Mouse (Mus musculus) hindbrain, embryonic 12.5 days (tissue): ENCODE results near the gene Cxcl12. TPM values are rescaled to one million over a fixed set of nuclear protein-coding genes. Genes with fewer than 3 reads are reported as not detected.

ENCODE experiments used
- ATAC-seq: fragments of 200-750 bp; cut with Nextera tagmentation; 2 replicates; pipeline ENCODE4 v1.8.0; 2017; ENCODE audit warnings: moderate TSS enrichment; ENCODE audit not compliant: low FRiP score
- H3K27ac ChIP-seq: fragments of 300-500 bp; sonication (generic); 2 replicates; pipeline ENCODE4 v1.5.1; 2016; ENCODE audit warnings: mild to moderate bottlenecking
- H3K27me3 ChIP-seq: fragments of 300-500 bp; sonication (generic); 2 replicates; pipeline ENCODE4 v1.6.1; 2016; ENCODE audit warnings: mild to moderate bottlenecking
- H3K36me3 ChIP-seq: fragments of 300-500 bp; sonication (generic); 2 replicates; pipeline ENCODE4 v1.6.1; 2016; ENCODE audit warnings: mild to moderate bottlenecking
- H3K4me1 ChIP-seq: fragments of 300-500 bp; sonication (generic); 2 replicates; pipeline ENCODE4 v1.6.1; 2016
- H3K4me2 ChIP-seq: fragments of 300-500 bp; sonication (generic); replicated peaks from 2 replicates; pipeline ENCODE4 v1.6.1; 2016; ENCODE audit warnings: mild to moderate bottlenecking
- H3K4me3 ChIP-seq: fragments of 300-500 bp; sonication (generic); 2 replicates; pipeline ENCODE4 v1.5.1; 2016; ENCODE audit warnings: mild to moderate bottlenecking
- H3K9ac ChIP-seq: fragments of 300-500 bp; sonication (generic); 2 replicates; pipeline ENCODE4 v1.6.1; 2016; ENCODE audit warnings: mild to moderate bottlenecking, moderate library complexity
- H3K9me3 ChIP-seq: fragments of 300-500 bp; sonication (generic); replicated peaks from 2 replicates; pipeline ENCODE4 v1.6.1; 2016; ENCODE audit warnings: mild to moderate bottlenecking
- WGBS: fragments of 180-500 bp; shearing (Covaris S2); methylation state at CpG from one replicate; pipeline ENCODE4 v1.1.7; 2016; 5-methylcytosine and 5-hydroxymethylcytosine counted together
- polyA plus RNA-seq: library from polyadenylated mRNA; unstranded; fragments of >200 nt; fragmentation: Nextera tagmentation; extraction: Ambion mirVana; gene quantifications from 2 replicates; pipeline ENCODE4 v1.2.1, GENCODE M21; 2016

The Cxcl12 gene
- 79.3 and 91.9 TPM in 2 replicates for polyA plus RNA-seq

DNA sequence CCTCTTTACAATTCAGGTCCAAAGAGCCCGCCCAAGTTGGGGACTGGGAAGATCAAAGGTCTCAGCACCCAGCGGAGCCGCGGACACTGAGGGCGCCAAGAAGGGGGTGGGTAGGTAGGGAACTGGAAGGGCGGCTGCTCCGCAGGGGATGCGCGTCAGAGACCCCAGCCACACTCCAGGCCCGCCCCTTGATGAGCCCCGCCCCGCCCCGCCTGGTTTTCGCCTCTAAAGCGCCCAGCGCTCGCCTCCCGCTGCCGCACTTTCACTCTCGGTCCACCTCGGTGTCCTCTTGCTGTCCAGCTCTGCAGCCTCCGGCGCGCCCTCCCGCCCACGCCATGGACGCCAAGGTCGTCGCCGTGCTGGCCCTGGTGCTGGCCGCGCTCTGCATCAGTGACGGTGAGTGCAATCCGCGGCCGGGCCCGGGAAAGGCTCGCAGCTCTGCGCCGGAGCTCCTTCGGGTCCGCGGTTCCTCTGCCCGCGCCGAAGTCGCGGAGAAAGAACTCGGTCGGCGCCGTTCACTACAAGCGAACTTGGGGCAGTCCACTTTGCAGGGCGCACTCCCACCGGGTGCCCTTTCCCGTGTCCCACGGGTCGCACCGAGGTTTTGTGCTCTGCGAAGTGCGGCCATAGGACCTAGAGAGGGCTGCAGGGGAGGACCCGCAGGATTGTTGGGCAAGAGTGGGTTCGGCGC lies at the start of gene Cxcl12:
Gene Cxcl12 (plus strand): TSS at position 215 of the 691 bp plus-strand sequence.
- H3K4me2 ChIP-seq = peak within 1 kb of the TSS; percentile 94
- H3K36me3 ChIP-seq = no peaks in the 10 kb centered on the region
- peak within 1 kb of the TSS; percentile 70 for H3K9ac ChIP-seq
- ATAC-seq = no peak; the same call in none of the 2 replicates
- H3K27ac ChIP-seq = no peak within 1 kb of the TSS
- peaks cover 63% of the 10 kb centered on the region for H3K27me3 ChIP-seq
- peaks cover 27% of the 10 kb centered on the region for H3K4me1 ChIP-seq
- H3K4me3 ChIP-seq = peak within 1 kb of the TSS; percentile 64
- no peaks in the 10 kb centered on the region for H3K9me3 ChIP-seq
- WGBS = under 1% methylated on average over 63 of the region's 64 CpGs

DNA sequence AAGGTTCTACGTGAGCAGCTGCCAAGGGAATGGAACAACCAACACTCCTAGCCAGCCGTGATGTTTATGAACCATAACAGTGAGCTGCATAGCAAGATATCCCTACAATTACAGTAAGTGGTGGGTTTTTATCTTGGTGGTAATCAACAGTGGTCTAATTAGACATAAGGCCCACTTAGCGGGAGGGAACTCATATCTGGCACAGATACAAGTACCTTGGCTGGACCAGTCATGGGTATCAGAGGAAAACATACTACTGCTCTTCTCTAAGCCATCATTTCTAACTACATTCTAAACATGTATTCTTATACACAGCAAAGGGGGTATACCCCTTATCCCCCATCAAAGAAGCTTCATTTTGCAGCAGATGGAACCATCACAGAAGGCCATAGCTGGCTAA lies 46.3 kb upstream of the Cxcl12 start:
- no peak overlapping the region for H3K4me2 ChIP-seq

DNA sequence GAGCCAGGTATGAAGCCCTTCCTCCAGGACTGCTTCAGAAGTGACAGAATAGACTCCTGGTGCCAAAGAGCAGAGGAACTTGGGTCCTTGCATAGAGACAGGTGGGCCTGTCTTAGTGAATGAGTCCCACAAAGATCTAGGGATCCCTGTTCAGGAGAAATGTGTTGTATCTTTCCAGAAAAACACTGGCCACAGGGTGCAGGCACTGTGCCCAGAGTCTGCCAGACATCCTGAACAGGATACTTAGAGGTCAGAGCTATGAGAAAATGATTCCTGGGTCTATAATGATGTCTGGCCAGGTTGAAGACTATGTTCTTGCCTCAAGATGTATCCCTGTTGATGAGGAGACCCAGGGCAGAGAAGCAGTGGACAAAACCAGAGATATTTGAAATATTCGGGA lies 42.0 kb upstream of the Cxcl12 start:
- Histone ChIP-seq H3K36me3 (no peaks in the 10 kb centered on the region), H3K4me1 (peaks cover 10% of the 10 kb centered on the region), H3K4me2 (no peak overlapping the region), H3K4me3 (no peak overlapping the region), H3K27me3 (peaks cover 4% of the 10 kb centered on the region; the same call in 1 of the 2 replicates), H3K9ac (no peak overlapping the region), H3K9me3 (no peaks in the 10 kb centered on the region), H3K27ac (no peak overlapping the region)
- 100% methylated on average over 1 of the region's 1 CpGs for WGBS
- no peak for ATAC-seq

More for the DNA sequence above, 46.3 kb upstream of the Cxcl12 start:
- Histone ChIP-seq H3K27me3 (no peaks in the 10 kb centered on the region), H3K36me3 (no peaks in the 10 kb centered on the region), H3K27ac (no peak overlapping the region), H3K4me1 (no peaks in the 10 kb centered on the region), H3K4me3 (no peak overlapping the region), H3K9ac (no peak overlapping the region), H3K9me3 (no peaks in the 10 kb centered on the region)
- no peak for ATAC-seq
- WGBS = 93% methylated on average over 3 of the region's 3 CpGs

DNA sequence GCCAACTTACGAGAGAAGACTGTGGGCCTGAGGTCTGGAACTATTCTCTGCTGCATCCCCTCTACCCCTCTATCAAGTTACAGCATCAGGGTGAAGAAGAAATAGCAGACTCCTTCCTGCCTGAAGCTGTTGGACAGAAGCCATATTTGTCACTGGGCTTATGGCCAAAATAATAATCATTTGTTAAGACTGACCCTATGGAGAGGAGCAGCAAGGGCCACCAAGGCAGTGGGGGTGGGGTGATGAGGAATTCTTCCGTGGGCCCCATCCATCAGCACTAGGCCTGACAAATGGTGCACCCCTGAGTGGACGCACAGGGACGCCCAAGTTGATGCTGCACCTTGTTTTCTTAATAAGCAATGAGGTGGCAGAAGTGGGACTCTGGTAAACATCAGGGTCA lies 38.9 kb upstream of the Cxcl12 start:
- ATAC-seq = no peak
- Histone ChIP-seq H3K9me3 (no peaks in the 10 kb centered on the region), H3K4me2 (no peak overlapping the region), H3K27ac (no peak overlapping the region), H3K36me3 (no peaks in the 10 kb centered on the region), H3K9ac (no peak overlapping the region), H3K4me1 (peaks cover 10% of the 10 kb centered on the region), H3K4me3 (no peak overlapping the region), H3K27me3 (peaks cover 4% of the 10 kb centered on the region; the same call in 1 of the 2 replicates)
- WGBS = 57% methylated on average over 4 of the region's 4 CpGs

DNA sequence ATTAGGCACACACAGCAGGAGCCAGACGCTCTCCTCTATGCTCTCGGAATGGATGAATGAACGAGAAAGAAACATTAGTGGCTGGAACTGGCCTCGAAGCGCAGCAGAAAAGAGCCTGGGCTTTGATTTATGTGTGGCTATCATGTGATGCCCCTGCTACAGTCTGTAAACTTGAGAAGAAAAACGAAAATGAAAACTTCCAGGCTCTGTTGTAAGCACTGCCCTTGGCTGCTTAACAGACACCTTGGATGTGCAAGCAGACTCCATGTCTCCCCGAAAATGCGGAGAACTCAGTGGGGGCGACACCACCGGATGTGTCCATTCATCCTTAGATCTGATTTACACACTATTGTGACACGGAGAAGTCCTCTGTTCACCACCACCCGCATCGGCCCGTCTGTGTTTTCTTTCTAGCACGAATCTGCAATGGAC lies 37.6 kb upstream of the Cxcl12 start:
- ATAC-seq = no peak
- WGBS = 32% methylated on average over 15 of the region's 15 CpGs

DNA sequence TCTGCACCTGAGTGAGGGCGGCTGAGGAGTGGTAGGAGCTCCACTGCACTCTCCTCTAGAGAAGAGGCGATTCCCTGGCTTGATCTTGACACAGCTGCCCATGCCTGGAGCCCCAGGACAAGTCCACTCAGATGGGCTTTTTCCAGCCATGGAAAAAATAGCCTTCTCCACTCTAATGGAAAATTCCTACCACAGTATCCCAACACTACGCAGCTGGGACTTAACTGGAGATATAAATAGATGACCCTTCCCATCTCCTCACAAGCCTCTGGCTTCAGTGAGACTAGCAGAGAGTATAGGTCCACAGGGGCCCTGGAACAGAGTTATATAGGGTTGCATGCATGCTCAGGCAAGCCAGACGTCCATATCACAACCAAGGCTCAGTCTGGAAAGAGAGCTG lies 33.8 kb upstream of the Cxcl12 start:
- no peak for ATAC-seq
- H3K27ac ChIP-seq = no peak overlapping the region
- no peak overlapping the region for H3K4me3 ChIP-seq
- H3K27me3 ChIP-seq = peaks cover 4% of the 10 kb centered on the region; the same call in 1 of the 2 replicates
- WGBS = 80% methylated on average over 4 of the region's 4 CpGs
- peaks cover 10% of the 10 kb centered on the region for H3K4me1 ChIP-seq
- H3K9ac ChIP-seq = no peak overlapping the region
- H3K9me3 ChIP-seq = no peaks in the 10 kb centered on the region
- H3K36me3 ChIP-seq = no peaks in the 10 kb centered on the region
- H3K4me2 ChIP-seq = no peak overlapping the region

More for the DNA sequence above, 37.6 kb upstream of the Cxcl12 start:
- no peak overlapping the region for H3K4me3 ChIP-seq
- no peak overlapping the region for H3K27ac ChIP-seq
- peaks cover 10% of the 10 kb centered on the region for H3K4me1 ChIP-seq
- H3K9me3 ChIP-seq = no peaks in the 10 kb centered on the region
- no peaks in the 10 kb centered on the region for H3K36me3 ChIP-seq
- H3K4me2 ChIP-seq = peak overlapping the region; percentile 34
- H3K9ac ChIP-seq = no peak overlapping the region
- H3K27me3 ChIP-seq = peaks cover 4% of the 10 kb centered on the region; the same call in 1 of the 2 replicates

DNA sequence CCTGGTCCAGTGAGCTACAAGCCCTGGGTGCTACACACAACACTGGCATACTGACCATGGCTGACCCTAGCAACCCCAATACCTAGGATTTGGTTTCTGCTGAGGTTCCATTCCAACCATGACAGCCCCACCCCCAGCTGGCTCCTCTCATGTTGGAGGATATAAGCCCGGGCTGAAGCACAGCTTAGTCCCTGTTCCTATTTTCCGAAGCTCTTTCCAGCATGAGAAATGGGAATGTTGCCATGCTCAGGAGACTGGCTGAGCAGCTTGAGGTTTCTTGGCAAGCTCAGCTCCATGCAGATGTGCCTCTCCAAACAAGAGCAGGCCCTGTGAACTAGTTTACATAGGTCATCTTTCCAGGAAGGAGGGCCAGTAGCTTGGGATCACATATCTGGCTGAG lies 30.6 kb upstream of the Cxcl12 start:
- WGBS = 90% methylated on average over 2 of the region's 2 CpGs
- Histone ChIP-seq H3K36me3 (no peaks in the 10 kb centered on the region), H3K4me1 (no peaks in the 10 kb centered on the region; the same call in 1 of the 2 replicates), H3K4me3 (no peak overlapping the region), H3K27me3 (no peaks in the 10 kb centered on the region), H3K4me2 (no peak overlapping the region), H3K27ac (no peak overlapping the region), H3K9ac (no peak overlapping the region), H3K9me3 (no peaks in the 10 kb centered on the region)
- no peak for ATAC-seq

DNA sequence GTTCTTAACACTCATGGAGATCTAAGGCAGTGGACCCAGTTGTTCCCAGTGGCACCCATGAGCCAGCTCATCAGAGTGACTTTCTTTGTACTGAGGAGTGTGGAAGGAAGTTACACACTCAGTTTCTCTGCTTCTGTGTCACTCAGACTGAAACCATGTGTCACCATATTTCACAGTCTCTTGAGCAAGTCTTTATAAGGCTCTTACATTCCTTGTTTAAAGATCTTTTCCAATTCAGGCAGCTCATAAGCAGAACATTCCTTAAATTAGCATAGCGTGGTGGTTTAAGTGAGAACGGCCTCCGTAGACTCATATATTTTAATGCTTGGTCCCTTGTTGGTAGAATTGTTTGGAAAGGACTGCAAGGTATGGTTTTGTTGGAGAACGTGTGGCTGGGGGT lies 27.4 kb upstream of the Cxcl12 start:
- no peak overlapping the region for H3K4me3 ChIP-seq
- H3K36me3 ChIP-seq = no peaks in the 10 kb centered on the region
- WGBS = 92% methylated on average over 4 of the region's 4 CpGs
- no peaks in the 10 kb centered on the region for H3K9me3 ChIP-seq
- no peak for ATAC-seq
- H3K9ac ChIP-seq = no peak overlapping the region
- no peaks in the 10 kb centered on the region for H3K4me1 ChIP-seq
- H3K27ac ChIP-seq = no peak overlapping the region
- H3K27me3 ChIP-seq = no peaks in the 10 kb centered on the region
- no peak overlapping the region for H3K4me2 ChIP-seq

DNA sequence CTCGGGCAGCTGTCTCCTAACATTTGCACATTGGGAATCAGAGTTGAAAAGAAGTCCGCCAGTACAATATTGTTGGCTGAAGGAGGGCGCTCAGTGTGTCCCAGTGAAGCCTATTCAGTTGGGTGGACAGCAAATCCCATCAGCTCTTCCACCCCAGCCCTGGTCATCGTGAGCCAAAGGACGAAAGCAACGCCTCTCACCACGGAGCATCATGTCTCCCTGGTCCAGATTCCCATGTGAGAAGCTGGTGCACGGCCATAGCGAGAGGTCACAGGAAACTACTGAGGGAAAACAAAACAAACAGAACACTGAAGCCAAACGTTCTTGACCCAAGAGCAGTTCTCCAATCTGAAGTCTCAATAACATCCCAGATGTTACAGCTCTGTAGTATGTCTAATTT lies 21.4 kb upstream of the Cxcl12 start:
- 84% methylated on average over 10 of the region's 10 CpGs for WGBS
- Histone ChIP-seq H3K27ac (no peak overlapping the region), H3K9me3 (no peaks in the 10 kb centered on the region), H3K4me2 (no peak overlapping the region), H3K4me1 (peaks cover 6% of the 10 kb centered on the region), H3K9ac (no peak overlapping the region), H3K27me3 (no peaks in the 10 kb centered on the region; the same call in 1 of the 2 replicates), H3K4me3 (no peak overlapping the region), H3K36me3 (no peaks in the 10 kb centered on the region)
- no peak for ATAC-seq

DNA sequence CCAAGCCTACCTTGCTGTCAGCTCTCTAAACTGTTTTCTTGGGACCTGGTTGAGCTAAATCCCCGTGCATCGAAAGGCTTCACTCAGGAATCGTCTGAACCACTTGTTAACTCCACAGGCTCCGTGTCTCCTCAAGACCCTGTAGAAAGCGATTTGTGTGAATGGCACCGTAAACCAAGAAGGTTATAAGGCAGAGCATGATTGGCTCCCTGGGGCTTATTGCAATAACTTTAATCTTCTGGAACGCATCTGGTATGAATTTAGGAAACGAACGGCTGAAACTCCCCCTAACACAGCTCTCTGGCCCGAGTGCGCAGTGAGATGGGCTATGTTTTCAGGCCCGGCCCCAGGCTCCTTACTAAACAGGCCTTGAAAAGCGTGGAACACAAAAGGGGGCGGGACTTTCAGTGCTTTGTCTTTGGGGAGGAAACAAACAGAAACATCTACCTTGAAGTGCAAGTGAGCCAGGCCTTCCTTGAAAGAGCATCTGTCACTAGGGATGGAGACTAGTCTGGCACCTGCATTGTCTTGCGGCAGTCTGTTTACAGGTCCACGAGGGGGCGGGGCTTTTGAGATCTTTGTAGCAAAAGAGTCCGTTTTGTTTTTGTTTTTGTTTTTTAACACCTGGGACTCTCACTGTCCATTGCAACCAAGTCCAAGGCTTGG lies 16.7 kb upstream of the Cxcl12 start:
- Histone ChIP-seq H3K9ac (no peak overlapping the region), H3K36me3 (no peaks in the 10 kb centered on the region), H3K27me3 (no peaks in the 10 kb centered on the region; the same call in 1 of the 2 replicates), H3K27ac (no peak overlapping the region), H3K4me2 (0 out of 2 replicates have a peak overlapping the region, but pooled peaks have one; percentile 6), H3K9me3 (no peaks in the 10 kb centered on the region), H3K4me1 (peaks cover 7% of the 10 kb centered on the region), H3K4me3 (no peak overlapping the region)
- 12% methylated on average over 18 of the region's 18 CpGs for WGBS
- ATAC-seq = no peak

DNA sequence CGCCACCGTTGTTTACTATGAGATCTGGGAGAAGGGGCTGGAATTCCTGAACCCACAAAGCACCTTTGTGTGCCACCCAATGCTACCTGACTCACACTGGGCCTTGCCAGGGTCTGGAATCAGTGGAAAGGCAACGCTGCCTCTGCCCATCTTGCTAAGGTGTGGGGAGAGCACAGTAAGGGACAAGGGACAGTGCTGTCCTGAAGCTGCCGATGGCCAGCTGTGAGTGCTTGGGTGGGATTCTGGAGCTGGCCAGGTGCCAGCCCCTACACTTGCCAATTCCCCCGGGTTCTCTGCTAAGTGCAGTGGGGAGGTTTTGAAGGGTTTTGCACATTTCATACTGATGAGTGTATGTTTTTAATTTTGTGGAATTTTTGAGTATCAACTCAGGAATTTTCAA lies 15.3 kb upstream of the Cxcl12 start:
- Histone ChIP-seq H3K4me3 (no peak overlapping the region), H3K9me3 (no peaks in the 10 kb centered on the region), H3K4me1 (peaks cover 11% of the 10 kb centered on the region), H3K4me2 (no peak overlapping the region), H3K27me3 (no peaks in the 10 kb centered on the region; the same call in 1 of the 2 replicates), H3K9ac (no peak overlapping the region), H3K36me3 (no peaks in the 10 kb centered on the region), H3K27ac (no peak overlapping the region)
- ATAC-seq = no peak
- WGBS = 77% methylated on average over 5 of the region's 5 CpGs

DNA sequence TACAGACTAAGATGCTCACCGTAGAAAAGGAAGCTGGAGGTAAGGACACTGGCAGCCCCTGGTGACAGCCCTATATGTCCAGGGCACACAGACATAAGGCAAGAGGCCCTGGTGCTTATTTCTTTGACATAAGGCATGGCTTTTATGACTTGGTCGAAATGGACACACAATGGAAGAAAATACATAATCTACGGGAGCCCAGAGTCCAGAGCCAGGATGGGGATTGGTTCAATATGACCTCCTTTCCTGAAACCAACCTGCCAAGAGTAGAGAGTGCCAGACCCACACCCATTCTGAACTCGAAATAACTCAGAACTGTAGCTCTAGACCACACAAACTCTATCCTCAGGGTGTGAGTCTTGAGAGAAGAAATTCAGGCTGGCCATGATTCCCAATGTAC lies 11.5 kb upstream of the Cxcl12 start:
- H3K4me3 ChIP-seq = no peak overlapping the region
- H3K9me3 ChIP-seq = no peaks in the 10 kb centered on the region

More for the DNA sequence above, 11.5 kb upstream of the Cxcl12 start:
- Histone ChIP-seq H3K4me1 (peaks cover 6% of the 10 kb centered on the region), H3K36me3 (no peaks in the 10 kb centered on the region), H3K27me3 (no peaks in the 10 kb centered on the region; the same call in 1 of the 2 replicates), H3K4me2 (no peak overlapping the region), H3K9ac (no peak overlapping the region), H3K27ac (no peak overlapping the region)
- no peak for ATAC-seq
- WGBS = 73% methylated on average over 4 of the region's 4 CpGs
